Mouse (Mus musculus): ENCODE data around the gene Tram2. TPM values are rescaled to one million over a fixed set of nuclear protein-coding genes. Genes with fewer than 3 reads are reported as not detected.
A peak's percentile ranks its signal among the peaks of the same experiment; 100 is the strongest.

The Tram2 gene
- total RNA-seq, 2 experiments from 2014 or later = 1.1 to 2.9 TPM

DNA sequence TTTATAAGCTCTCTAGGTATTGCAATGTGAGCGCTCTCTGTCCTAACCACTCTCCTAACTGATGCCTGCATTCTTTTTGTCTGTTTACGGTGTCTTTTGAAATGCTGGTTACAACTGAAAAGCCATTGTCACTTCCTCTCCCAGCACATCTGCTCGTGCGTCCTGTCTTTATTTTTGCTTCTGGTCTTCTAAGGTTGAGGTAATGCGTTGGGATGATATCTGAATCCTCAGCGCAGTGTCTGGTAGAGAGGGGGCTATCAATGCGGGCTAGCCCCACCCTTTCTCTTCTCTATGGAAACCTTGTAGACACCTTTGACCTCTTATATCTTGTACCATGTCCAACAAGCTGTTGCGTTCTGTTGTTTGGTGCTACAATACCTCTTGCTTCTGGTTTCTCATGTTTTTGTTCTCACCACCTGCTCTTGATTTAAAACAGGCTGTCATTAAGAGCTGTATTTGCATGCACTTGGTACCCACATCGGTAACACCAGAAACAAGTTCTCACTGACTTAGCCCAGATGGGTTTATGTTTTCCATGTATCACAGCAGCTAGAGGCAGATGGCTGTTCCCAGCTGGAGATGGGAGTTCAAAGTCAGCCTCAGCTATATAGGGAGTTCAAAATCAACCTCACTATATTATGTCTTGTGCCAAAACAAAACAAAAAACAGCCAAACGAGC lies 92.5 kb downstream of the Tram2 start:
- ATAC-seq (replicated peaks; ENCODE audit: low FRiP score, low TSS enrichment, poor library complexity, severe bottlenecking) = peak; percentile 39

DNA sequence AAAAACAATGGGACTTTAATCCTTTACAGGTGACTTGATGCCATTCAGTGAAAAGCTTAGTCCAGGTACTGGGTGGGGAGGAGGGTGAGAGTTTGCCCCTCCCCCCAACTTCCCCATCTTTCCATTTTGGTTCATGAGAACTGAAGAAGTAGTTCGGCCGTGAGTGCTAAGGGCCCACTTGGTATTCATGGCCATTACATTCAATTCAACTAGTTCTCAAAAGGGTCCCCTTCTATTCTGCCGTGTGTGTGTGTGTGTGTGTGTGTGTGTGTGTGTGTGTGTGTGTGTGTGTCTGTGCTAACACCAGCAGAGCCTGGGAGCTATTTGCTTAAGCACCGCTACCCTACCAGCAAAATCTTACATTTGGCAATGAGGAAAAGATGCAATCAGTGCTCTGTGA lies 94.4 kb downstream of the Tram2 start:
- ATAC-seq (replicated peaks; ENCODE audit: low FRiP score, low TSS enrichment, poor library complexity, severe bottlenecking) = no peak

DNA sequence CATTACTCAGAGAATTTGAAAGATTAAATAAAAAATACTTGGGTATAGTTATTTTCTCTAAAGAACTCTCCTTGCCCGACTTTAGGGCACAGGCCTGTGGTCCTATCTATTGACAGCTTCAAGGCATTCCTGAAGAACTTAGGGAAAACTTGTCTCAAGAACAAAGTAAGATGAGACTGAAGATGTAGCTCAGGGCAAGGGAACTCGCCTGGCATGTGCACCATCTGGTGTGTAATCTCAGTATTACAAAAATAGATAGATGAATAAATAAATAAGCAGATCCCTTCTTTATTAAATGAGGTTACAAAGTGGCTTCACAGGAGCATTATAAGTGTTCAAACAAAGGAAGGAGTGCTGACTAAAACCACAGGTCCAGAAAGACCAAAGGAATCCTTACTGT lies 94.9 kb downstream of the Tram2 start:
- no peak for ATAC-seq (replicated peaks; ENCODE audit: low FRiP score, low TSS enrichment, poor library complexity, severe bottlenecking)

DNA sequence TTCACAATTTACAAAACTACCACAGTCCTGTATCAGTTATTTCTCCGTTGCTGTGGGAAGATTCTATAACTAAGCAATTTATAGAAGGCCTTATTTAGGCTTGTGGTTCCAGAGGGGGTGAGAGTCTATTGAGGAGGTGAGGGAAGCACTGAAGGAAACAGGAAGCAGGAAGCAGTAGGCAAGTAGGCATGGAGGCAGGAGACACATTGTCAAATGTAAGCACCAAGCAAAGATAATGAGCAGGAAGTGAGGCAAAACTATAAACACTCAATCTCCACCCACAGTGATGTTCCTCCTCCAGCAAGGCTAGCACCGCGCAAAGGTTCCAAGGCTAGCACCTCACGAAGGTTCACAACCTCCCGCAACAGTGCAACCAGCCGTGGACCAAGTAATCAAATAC lies 97.3 kb downstream of the Tram2 start:
- no peak for ATAC-seq (replicated peaks; ENCODE audit: low FRiP score, low TSS enrichment, poor library complexity, severe bottlenecking)

DNA sequence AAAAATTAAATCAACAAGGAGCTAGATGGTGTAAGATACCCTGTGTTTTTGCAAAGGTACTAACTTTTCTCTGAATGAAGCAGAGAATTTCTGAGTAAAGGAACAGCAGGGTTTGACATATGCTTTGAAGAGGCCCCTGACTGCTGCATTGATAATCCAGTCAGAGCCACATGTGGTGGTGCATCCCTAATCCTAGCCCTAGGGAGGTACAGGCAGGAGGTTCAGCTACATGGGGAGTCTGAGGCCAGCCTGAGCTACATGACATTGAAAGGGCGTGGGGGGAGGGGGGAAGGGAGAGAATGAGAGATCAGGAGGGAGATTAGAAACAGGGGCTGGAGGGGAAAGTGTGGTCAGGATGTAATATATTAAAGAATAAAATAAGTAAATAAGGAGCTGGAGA lies 98.5 kb downstream of the Tram2 start:
- ATAC-seq (replicated peaks; ENCODE audit: low FRiP score, low TSS enrichment, poor library complexity, severe bottlenecking) = no peak

DNA sequence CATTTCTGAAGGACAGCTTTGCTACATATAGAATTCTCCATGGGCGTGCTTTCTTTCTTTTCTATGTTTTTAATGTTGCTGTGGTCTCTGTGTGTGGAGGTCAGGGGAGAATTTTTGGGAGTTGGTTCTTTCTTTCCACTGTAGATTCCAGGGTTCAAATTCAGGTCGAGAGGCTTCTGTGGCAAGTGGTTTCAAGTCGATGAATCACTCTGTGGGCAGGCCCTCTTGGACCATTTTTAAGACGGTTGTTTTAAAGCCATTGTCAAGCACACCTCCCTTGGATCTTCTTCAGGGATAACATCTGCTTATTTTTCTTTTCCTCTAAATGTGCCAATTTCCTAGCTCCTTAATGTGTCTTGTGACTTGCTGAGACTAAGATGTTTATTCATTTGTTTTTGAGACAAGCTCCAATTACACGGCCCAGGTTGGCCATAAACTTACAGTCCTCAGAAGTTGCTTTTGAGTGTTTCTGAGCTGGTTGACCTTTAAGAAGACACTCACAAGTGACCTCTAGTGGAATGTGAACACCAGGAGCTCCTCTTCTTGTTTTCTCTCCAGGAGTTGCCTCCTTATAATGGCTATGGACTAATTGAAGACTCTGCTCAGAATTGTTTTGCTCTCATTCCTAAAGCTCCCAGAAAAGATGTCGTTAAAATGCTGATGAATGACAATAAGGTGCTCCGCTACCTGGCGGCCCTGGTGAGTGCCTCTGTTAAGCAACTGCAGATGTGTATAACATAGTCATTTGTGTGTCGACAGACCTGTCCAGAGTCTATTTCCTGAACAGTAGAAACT lies 104.5 kb downstream of the Tram2 start:
- ATAC-seq (replicated peaks; ENCODE audit: low FRiP score, low TSS enrichment, poor library complexity, severe bottlenecking) = no peak

DNA sequence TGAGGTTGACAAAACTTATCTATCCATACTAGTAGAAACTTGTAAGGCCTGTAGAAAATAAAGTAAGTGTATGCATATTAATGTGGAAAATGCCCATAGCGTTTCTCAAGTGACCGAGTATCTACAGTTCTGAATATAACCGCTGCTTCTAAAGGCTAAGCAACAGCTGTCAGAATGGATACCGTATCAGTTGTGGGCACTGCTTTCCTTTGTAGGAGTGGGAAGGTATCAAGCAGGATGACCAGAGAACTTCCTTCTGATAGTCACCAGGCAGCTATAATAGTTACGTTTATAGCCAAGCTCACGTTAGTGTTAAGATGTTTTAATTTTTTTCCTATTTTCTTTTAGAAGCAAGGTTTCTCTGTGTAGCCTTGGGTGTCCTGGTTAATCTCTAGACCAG lies 105.6 kb downstream of the Tram2 start:
- ATAC-seq (replicated peaks; ENCODE audit: low FRiP score, low TSS enrichment, poor library complexity, severe bottlenecking) = peak; percentile 81

DNA sequence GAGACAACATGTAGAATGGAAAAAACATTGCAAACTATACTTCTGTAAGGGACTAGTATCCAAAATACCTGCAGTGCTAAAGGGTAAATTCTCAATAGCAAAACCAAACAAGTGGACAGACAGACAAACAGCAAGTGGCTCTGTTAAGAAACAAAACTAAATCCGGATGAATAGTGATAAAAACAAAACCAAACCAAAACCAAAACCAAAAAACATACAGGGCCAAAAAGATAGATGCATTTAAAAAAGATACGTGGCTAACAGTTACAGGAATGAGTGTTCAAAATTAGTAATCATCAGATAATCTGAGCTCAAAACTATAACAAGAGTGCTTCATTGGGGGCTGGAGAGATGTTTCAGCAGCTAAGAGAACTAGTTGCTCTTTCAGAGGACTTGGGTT lies 109.4 kb downstream of the Tram2 start:
- ATAC-seq (replicated peaks; ENCODE audit: low FRiP score, low TSS enrichment, poor library complexity, severe bottlenecking) = no peak

DNA sequence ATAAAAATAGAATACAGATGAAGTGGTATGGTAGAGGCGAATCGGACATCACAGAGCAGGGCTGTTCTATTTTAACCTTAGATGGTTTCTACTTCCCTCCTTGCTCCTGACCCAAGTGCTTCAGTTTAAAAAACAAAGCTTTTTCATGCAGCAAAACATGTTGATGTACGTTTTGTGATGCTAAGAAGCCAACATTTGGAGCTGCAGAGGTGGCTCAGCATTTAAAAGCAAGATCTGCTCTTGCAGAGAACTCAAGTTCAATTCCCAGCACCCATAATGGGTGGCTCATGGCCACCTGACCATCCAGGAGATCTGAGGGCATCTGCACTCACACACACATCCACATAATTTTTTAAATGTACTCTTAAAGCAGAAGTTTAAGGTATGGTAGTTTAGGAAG lies 124.2 kb downstream of the Tram2 start:
- no peak for ATAC-seq (replicated peaks; ENCODE audit: low FRiP score, low TSS enrichment, poor library complexity, severe bottlenecking)

DNA sequence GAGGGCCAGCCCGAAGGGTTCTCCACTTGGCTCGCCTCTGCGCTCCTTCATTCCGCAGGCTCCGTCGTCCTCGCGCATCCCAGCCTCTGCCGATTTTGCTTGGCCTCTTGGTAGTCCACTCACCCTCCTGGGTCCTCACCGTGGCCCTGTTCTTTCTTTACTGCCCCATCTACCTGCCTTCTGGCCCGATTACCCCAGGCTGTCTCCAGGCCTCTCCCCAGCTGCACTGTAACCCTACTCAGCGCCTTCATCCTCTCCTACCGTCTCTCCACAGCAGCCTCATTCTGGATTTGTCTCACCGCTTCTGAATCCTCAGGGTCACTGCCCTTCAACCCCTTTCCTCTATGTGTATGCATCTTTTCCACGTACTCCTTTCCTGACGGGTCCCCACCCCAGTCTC lies 127.2 kb downstream of the Tram2 start:
- ATAC-seq (replicated peaks; ENCODE audit: low FRiP score, low TSS enrichment, poor library complexity, severe bottlenecking) = peak; percentile 42

DNA sequence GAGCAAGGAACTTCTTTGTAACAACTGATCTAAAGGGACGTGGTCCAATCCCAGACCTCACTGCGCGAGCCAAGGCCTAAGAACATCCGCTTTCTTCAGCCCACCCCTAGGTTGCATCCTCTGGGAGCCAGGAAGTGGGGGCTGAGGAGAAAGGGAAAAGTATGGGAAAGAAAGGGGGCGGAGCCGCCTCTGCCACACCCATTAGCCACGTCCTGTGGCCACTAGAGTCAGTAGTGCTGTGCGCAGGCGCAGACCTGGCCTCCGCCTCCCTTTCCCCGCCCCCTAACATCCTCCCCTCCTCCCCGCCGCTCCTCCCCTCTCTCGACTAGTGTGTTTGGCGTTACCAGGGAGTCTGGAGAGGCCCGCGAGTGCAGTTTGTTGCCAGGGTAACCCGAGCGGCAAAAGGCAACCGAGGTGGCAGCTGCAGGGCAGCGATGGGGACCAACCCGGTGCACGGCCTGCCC lies 127.7 kb downstream of the Tram2 start, which contains the start of gene Efhc1:
TSS of gene Efhc1 (plus strand) at position 327 of the 464 bp plus-strand sequence.
- ATAC-seq (replicated peaks; ENCODE audit: low FRiP score, low TSS enrichment, poor library complexity, severe bottlenecking) = peak; percentile 98

Other genes starting within 250 kb of the Tram2 start
- 0.37 and 2.0 TPM in 2 replicates for gene Paqr8, start 188.6 kb downstream of the Tram2 start, total RNA-seq (2014; fragmentation: Nextera tagmentation)
- 1.6 and 2.9 TPM in 2 replicates for gene Paqr8, start 188.6 kb downstream of the Tram2 start, total RNA-seq (2017)
- not detected in 2 replicates for gene Efhc1, start 127.6 kb downstream of the Tram2 start, total RNA-seq (2014; fragmentation: Nextera tagmentation)
- not detected in 2 replicates for gene Efhc1, start 127.6 kb downstream of the Tram2 start, total RNA-seq (2017)
- 2.4 and 3.4 TPM in 2 replicates for gene Tmem14a, start 139.3 kb upstream of the Tram2 start, total RNA-seq (2014; fragmentation: Nextera tagmentation)
- gene Tmem14a, start 139.3 kb upstream of the Tram2 start, total RNA-seq (2017) = 0.65 and 0.85 TPM in 2 replicates
- not detected in 2 replicates for gene Gsta3, start 161.4 kb upstream of the Tram2 start, total RNA-seq (2014; fragmentation: Nextera tagmentation)
- gene Gsta3, start 161.4 kb upstream of the Tram2 start, total RNA-seq (2017) = not detected in 2 replicates

Measured in megakaryocyte-erythroid progenitor cell, adult 5-6 weeks (primary cell).